Mouse (Mus musculus): Measurements from ENCODE around the gene Gucd1. TPM values are rescaled to one million over a fixed set of nuclear protein-coding genes. Genes with fewer than 3 reads are reported as not detected.
"Not testable (repeated sequence)": the region's sequence is repeated elsewhere in the genome, so short reads cannot be mapped to it uniquely, and the experiment has no call there.

The Gucd1 gene
- polyA plus RNA-seq, 1 experiment from 2014 or later: 31.9 TPM

DNA sequence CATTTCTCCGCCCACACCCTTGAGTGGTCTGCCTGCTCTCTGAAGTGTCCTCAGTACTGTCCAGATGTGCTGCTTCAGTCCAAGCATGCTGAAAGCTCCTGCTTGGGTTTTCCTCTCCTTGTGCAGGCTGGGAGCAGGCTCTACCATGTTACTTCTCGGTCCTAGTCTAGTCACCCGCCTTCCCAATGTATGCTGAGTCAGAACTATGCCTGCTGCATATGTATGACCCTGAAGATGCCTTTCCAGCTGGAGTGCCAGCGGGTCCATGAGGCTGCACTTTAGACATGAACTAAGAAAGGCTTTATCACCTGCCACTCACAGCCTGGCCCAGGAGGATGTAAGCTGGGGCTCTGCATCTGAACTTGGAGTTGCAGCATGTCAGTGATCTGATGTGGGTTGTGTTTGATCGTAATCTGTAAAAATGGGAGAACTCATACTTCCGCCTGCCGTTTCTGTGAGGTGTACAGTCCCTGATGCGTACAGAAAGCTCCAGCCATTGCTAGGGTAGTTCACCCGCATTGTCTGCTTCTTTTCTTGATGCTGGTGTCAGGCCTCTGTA is 13.8 kb upstream of the Gucd1 start:
- no peak overlapping the region for H3K27ac ChIP-seq (replicated peaks)
- no peak overlapping the region for H3K4me3 ChIP-seq
- WGBS: 92% methylated on average over 9 of the region's 9 CpGs
- H3K9me3 ChIP-seq: no peaks in the 10 kb centered on the region
- no peaks in the 10 kb centered on the region for H3K4me1 ChIP-seq
- peaks cover 91% of the 10 kb centered on the region for H3K36me3 ChIP-seq (replicated peaks)
- no peak for DNase-seq (ENCODE audit: low spot score)
- H3K27me3 ChIP-seq (replicated peaks; ENCODE audit: low read depth, poor library complexity, severe bottlenecking): no peaks in the 10 kb centered on the region

- peaks cover 91% of the 10 kb centered on the region for H3K36me3 ChIP-seq (replicated peaks)
- no peaks in the 10 kb centered on the region for H3K27me3 ChIP-seq (replicated peaks; ENCODE audit: low read depth, poor library complexity, severe bottlenecking)
- WGBS: 85% methylated on average over 2 of the region's 2 CpGs
- no peak for DNase-seq (ENCODE audit: low spot score)
- no peaks in the 10 kb centered on the region for H3K9me3 ChIP-seq
- no peaks in the 10 kb centered on the region for H3K4me1 ChIP-seq
- no peak overlapping the region for H3K4me3 ChIP-seq
- H3K27ac ChIP-seq (replicated peaks): no peak overlapping the region
Observed at GRCm38 (mm10) chr10:75530322-75530721, 12.6 kb upstream of the Gucd1 start.

DNA sequence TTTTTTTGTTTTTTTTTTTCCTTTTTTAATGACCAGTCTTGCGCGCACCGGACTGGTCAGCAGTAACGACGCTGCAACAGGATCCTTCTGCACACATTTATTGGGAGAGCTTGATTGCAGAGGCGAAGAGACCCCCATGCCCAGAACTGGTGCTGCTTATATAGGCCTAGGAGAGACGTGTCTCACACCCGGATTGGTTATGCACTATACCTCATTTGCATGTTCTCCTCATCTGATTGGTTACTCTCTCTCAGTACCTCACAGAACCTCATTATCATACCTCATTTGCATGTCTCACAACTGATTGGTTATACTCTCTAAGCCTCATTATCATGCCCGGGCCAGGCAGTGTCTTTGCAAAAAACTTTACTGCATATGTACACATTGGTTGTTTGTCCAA is 7.7 kb upstream of the Gucd1 start:
- H3K4me3 ChIP-seq; H3K27me3 ChIP-seq (replicated peaks; ENCODE audit: low read depth, poor library complexity, severe bottlenecking); H3K9me3 ChIP-seq; H3K27ac ChIP-seq (replicated peaks); DNase-seq (ENCODE audit: low spot score); H3K4me1 ChIP-seq: not testable (repeated sequence)
- WGBS: 96% methylated on average over 9 of the region's 9 CpGs
- H3K36me3 ChIP-seq (replicated peaks): peaks cover 90% of the 10 kb centered on the region

- Histone ChIP-seq H3K4me3 (no peak overlapping the region), H3K9me3 (no peaks in the 10 kb centered on the region), H3K27me3 (replicated peaks; ENCODE audit: low read depth, poor library complexity, severe bottlenecking) (no peaks in the 10 kb centered on the region), H3K4me1 (peaks cover 18% of the 10 kb centered on the region), H3K27ac (replicated peaks) (no peak overlapping the region), H3K36me3 (replicated peaks) (peaks cover 75% of the 10 kb centered on the region)
- DNase-seq (ENCODE audit: low spot score): no peak
- 93% methylated on average over 4 of the region's 4 CpGs for WGBS
Observed at GRCm38 (mm10) chr10:75521643-75522042, 3.9 kb upstream of the Gucd1 start.

DNA sequence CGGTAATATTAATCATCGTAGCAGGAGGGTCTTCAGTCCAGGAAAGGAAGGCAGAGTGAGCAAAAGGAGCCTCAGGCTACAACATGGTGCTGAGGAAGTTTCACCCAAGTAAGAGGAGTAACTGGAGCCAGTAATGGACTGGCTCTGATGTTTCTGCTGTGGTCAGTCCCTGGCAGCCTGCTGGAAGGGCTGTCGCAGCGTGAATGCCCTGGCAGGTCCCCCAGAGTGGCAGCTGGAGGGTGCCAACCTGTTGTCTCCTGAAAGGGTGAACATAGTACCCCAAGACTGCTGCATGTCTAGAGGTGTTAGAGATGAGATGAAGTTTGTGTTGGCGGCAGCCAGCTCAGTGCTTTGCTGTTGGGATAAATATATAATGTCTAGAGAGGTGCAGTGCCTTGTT is 2.8 kb upstream of the Gucd1 start:
- Histone ChIP-seq H3K4me3 (no peak overlapping the region), H3K4me1 (peaks cover 29% of the 10 kb centered on the region), H3K27ac (replicated peaks) (no peak overlapping the region), H3K9me3 (no peaks in the 10 kb centered on the region), H3K36me3 (replicated peaks) (peaks cover 65% of the 10 kb centered on the region), H3K27me3 (replicated peaks; ENCODE audit: low read depth, poor library complexity, severe bottlenecking) (no peaks in the 10 kb centered on the region)
- 95% methylated on average over 5 of the region's 5 CpGs for WGBS
- DNase-seq (ENCODE audit: low spot score): no peak

GRCm38 (mm10) chr10:75517073-75517757 is 557 bp downstream of the Gucd1 start, which contains the start of gene Snrpd3:
TSS of gene Snrpd3 (plus strand) at chr10:75517551.
- H3K27me3 ChIP-seq (replicated peaks; ENCODE audit: low read depth, poor library complexity, severe bottlenecking): no peaks in the 10 kb centered on the region
- H3K36me3 ChIP-seq (replicated peaks): peaks cover 40% of the 10 kb centered on the region
- DNase-seq (ENCODE audit: low spot score): peak; percentile 97
- WGBS: under 1% methylated on average over 51 of the region's 52 CpGs
- peak within 1 kb of the TSS; percentile 81 for H3K4me3 ChIP-seq
- peak within 1 kb of the TSS; percentile 93 for H3K27ac ChIP-seq (replicated peaks)
- no peaks in the 10 kb centered on the region for H3K9me3 ChIP-seq
- peaks cover 37% of the 10 kb centered on the region for H3K4me1 ChIP-seq

DNA sequence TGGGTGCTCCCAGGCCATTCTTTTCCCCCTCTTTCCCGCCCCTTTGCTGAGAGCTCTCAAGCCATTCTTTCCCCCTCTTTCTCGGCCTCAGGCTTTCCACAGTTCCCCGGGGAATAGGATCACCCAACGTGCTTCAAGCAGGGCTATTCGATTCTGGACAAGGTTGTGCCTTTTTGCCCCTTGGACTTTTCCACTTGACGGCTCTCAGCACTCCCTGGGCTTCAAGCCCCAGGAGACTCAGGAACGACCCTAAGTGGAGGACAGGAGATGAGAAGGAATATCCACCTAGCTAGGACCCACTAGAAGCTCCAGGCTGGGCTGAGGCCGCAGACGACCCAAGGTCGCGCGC is 1.1 kb downstream of the Gucd1 start:
- H3K4me1 ChIP-seq: peaks cover 37% of the 10 kb centered on the region
- peak overlapping the region; percentile 81 for H3K4me3 ChIP-seq
- H3K27me3 ChIP-seq (replicated peaks; ENCODE audit: low read depth, poor library complexity, severe bottlenecking): no peaks in the 10 kb centered on the region
- under 1% methylated on average over 12 of the region's 12 CpGs for WGBS
- no peak for DNase-seq (ENCODE audit: low spot score)
- H3K27ac ChIP-seq (replicated peaks): peak overlapping the region; percentile 93
- no peaks in the 10 kb centered on the region for H3K9me3 ChIP-seq
- peaks cover 40% of the 10 kb centered on the region for H3K36me3 ChIP-seq (replicated peaks)

DNA sequence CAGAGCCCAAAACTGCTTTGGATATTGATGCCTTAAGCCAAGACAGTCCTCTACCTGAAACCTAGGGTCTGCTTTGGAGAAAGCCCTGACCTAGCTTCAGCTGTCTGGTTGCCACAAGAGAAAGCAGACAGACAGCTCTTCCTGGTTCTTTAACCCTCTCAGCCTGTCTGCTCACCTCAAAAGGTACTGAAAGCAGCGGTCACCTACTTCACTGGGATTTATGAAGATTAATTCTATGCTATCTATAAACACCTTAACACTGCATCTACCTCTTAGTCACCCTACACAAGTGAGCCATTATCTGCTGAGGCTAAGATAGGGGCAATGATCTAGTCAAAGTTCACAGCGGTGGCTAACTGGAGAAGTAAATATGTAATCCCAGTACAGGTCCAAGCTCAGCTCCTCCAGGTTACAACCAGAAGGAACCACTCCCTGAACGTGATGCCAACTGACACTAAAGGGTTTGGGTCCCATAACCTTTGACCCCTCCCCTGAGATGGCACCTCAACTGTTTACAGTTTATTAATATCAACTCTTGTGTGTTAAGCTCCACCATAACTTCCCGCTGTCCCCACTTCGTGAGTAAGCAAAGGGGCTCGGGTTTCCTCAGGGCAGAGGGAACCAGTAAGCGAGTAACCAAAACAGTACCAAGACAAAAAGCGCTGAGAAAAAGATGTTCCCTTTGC is 1.6 kb downstream of the Gucd1 start:
- no peaks in the 10 kb centered on the region for H3K9me3 ChIP-seq
- H3K4me3 ChIP-seq: peak overlapping the region; percentile 81
- H3K36me3 ChIP-seq (replicated peaks): peaks cover 40% of the 10 kb centered on the region
- peak overlapping the region; percentile 93 for H3K27ac ChIP-seq (replicated peaks)
- 21% methylated on average over 8 of the region's 8 CpGs for WGBS
- peaks cover 37% of the 10 kb centered on the region for H3K4me1 ChIP-seq
- DNase-seq (ENCODE audit: low spot score): no peak
- no peaks in the 10 kb centered on the region for H3K27me3 ChIP-seq (replicated peaks; ENCODE audit: low read depth, poor library complexity, severe bottlenecking)

DNA sequence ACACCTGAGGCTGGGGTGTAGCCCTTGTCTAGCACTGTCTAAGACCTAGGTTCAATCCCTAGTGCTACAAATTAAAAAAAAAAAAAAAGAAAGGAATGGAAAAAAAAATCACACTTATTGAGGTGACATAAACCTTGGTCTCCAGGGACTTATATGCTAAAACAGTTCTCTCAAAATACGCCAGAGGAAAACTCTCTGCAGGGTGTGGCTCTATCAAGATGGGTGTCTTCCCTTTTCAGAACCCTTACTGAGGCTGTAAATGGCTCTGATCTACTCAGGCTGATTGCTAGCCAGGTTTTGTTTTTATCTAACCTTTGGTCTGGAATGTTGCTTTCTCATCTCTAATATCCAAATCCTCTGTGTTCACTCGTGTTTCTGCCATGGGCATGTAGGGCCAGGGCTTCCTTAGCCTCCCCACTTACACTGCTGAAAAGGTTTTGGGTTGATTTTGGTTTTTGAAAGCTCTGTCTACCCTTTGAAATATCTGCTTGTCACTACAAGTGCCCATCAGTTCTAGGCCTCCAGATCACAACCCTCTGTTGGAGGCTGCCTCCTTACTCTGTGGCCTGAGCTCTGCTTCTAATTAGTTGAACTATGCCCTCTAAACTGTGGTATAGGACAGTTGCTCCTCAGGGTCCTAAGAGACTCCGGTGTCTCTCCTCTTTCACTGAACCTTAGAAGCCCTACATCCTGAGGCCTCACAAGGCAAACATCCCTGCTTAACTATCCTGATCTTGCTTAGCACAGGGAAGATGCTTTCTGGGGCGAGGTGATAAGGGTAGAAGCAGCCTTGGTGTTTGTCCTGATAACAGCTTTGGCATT is 2.3 kb downstream of the Gucd1 start:
- H3K27ac ChIP-seq (replicated peaks): peak overlapping the region; percentile 93
- peaks cover 33% of the 10 kb centered on the region for H3K4me1 ChIP-seq
- peak; percentile 21 for DNase-seq (ENCODE audit: low spot score)
- 50% methylated on average over 4 of the region's 4 CpGs for WGBS
- peaks cover 40% of the 10 kb centered on the region for H3K36me3 ChIP-seq (replicated peaks)
- H3K4me3 ChIP-seq: peak overlapping the region; percentile 81
- no peaks in the 10 kb centered on the region for H3K27me3 ChIP-seq (replicated peaks; ENCODE audit: low read depth, poor library complexity, severe bottlenecking)
- no peaks in the 10 kb centered on the region for H3K9me3 ChIP-seq

DNA sequence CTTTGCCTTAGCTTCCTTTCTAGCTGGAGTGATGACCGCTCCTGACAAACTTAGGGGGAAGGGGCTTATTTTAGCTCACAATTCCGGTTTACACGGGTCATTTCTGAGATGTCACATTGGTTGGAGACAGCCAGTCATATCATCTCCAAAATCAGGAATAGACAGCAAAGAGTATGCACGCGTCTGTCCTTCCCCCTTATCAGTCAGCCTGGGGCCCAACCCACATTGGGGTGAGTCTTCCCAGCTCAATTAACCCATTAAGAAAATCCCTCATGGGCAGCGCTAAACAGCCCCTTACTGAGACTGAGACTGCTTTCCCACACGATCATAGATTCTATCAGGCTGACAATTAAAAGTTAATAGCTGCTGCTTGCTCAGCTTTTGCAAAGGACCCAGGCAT is 3.4 kb downstream of the Gucd1 start:
- no peak for DNase-seq (ENCODE audit: low spot score)
- Histone ChIP-seq H3K36me3 (replicated peaks) (peaks cover 40% of the 10 kb centered on the region), H3K27ac (replicated peaks) (no peak overlapping the region), H3K9me3 (no peaks in the 10 kb centered on the region), H3K4me1 (peaks cover 31% of the 10 kb centered on the region), H3K27me3 (replicated peaks; ENCODE audit: low read depth, poor library complexity, severe bottlenecking) (no peaks in the 10 kb centered on the region), H3K4me3 (no peak overlapping the region)
- 76% methylated on average over 7 of the region's 7 CpGs for WGBS

- H3K27me3 ChIP-seq (replicated peaks; ENCODE audit: low read depth, poor library complexity, severe bottlenecking): no peaks in the 10 kb centered on the region
- H3K27ac ChIP-seq (replicated peaks): no peak overlapping the region
- peaks cover 45% of the 10 kb centered on the region for H3K36me3 ChIP-seq (replicated peaks)
- DNase-seq (ENCODE audit: low spot score): no peak
- peaks cover 22% of the 10 kb centered on the region for H3K4me1 ChIP-seq
- 89% methylated on average over 8 of the region's 8 CpGs for WGBS
- H3K4me3 ChIP-seq: no peak overlapping the region
- H3K9me3 ChIP-seq: no peaks in the 10 kb centered on the region
Observed at GRCm38 (mm10) chr10:75513306-75514067, 4.3 kb downstream of the Gucd1 start.

GRCm38 (mm10) chr10:75512796-75513195 is 5.0 kb downstream of the Gucd1 start:
- WGBS: 87% methylated on average over 7 of the region's 7 CpGs
- no peaks in the 10 kb centered on the region for H3K27me3 ChIP-seq (replicated peaks; ENCODE audit: low read depth, poor library complexity, severe bottlenecking)
- peaks cover 52% of the 10 kb centered on the region for H3K36me3 ChIP-seq (replicated peaks)
- H3K4me1 ChIP-seq: peaks cover 21% of the 10 kb centered on the region
- no peaks in the 10 kb centered on the region for H3K9me3 ChIP-seq
- DNase-seq (ENCODE audit: low spot score): no peak
- H3K27ac ChIP-seq (replicated peaks): no peak overlapping the region
- no peak overlapping the region for H3K4me3 ChIP-seq
